Mouse (Mus musculus) MEL (cell line): ENCODE results near the gene Adam10. TPM values are rescaled to one million over a fixed set of nuclear protein-coding genes. Genes with fewer than 3 reads are reported as not detected.

Experiments used
- DNase-seq: peaks from one replicate; pipeline ENCODE4 v3.0.0; 2011; ENCODE audit warnings: low read depth, low spot score
- H3K27ac ChIP-seq: 2 replicates; pipeline ENCODE4 v1.5.1; 2012; ENCODE audit warnings: low read depth, mild to moderate bottlenecking, control low read depth, low read length, moderate library complexity; ENCODE audit not compliant: control insufficient read depth
- H3K27me3 ChIP-seq, 2 experiments: fragments of 150-350 bp in 1 of 2; sonication (generic) in 1 of 2; 2 replicates each; pipeline ENCODE4 v1.6.1; 2012; ENCODE audit warnings: low read length in 2 of 2, mild to moderate bottlenecking in 2 of 2, improper control_type of control experiment in 1 of 2, moderate library complexity in 1 of 2; ENCODE audit not compliant: insufficient read depth in 2 of 2, control insufficient read depth in 1 of 2
- H3K36me3 ChIP-seq, 2 experiments: 2 replicates each; pipeline ENCODE4 v1.6.1; 2012 to 2014; ENCODE audit warnings: low read length in 2 of 2, improper control_type of control experiment in 1 of 2, inconsistent platforms in 1 of 2, mild to moderate bottlenecking in 1 of 2; ENCODE audit not compliant: insufficient read depth in 2 of 2, control insufficient read depth in 1 of 2
- H3K4me1 ChIP-seq, 2 experiments: fragments of 150-350 bp in 1 of 2; sonication (generic) in 1 of 2; 2 replicates each; pipeline ENCODE4 v1.6.1; 2012; ENCODE audit warnings: low read length in 2 of 2, improper control_type of control experiment in 1 of 2, mild to moderate bottlenecking in 1 of 2; ENCODE audit not compliant: insufficient read depth in 2 of 2, control insufficient read depth in 1 of 2
- H3K4me3 ChIP-seq, 2 experiments: fragments of 150-350 bp in 1 of 2; sonication (generic) in 1 of 2; 2 replicates each; pipeline ENCODE4 v1.5.1; 2012; ENCODE audit warnings: low read depth in 2 of 2, low read length in 2 of 2, mild to moderate bottlenecking in 2 of 2, moderate library complexity in 2 of 2, control low read depth in 1 of 2, improper control_type of control experiment in 1 of 2; ENCODE audit not compliant: control insufficient read depth in 1 of 2, insufficient read depth in 1 of 2
- H3K79me2 ChIP-seq: 2 replicates; pipeline ENCODE4 v1.6.1; 2012; ENCODE audit warnings: mild to moderate bottlenecking, low read length, moderate library complexity; ENCODE audit not compliant: control insufficient read depth, poor library complexity, insufficient read depth
- H3K9ac ChIP-seq: 2 replicates; pipeline ENCODE4 v1.6.1; 2012; ENCODE audit warnings: low read depth, mild to moderate bottlenecking, control low read depth, low read length, moderate library complexity; ENCODE audit not compliant: control insufficient read depth, poor library complexity, severe bottlenecking
- H3K9me3 ChIP-seq: fragments of 150-350 bp; sonication (generic); replicated peaks from 2 replicates; pipeline ENCODE4 v1.6.1; 2012; ENCODE audit warnings: mild to moderate bottlenecking, low read length, improper control_type of control experiment, moderate library complexity; ENCODE audit not compliant: insufficient read depth
- CHD1 ChIP-seq: IDR thresholded peaks from 2 replicates; pipeline ENCODE4 v1.6.1; 2012; ENCODE audit warnings: low read depth, mild to moderate bottlenecking, inconsistent platforms, low read length, improper control_type of control experiment
- CTCF ChIP-seq, 3 experiments: IDR thresholded peaks in 2 of 3; conservative IDR thresholded peaks in 1 of 3; 2 replicates each; pipeline ENCODE4 v1.5.1; 2011 to 2012; ENCODE audit warnings: low read length in 3 of 3, low read depth in 2 of 3, mild to moderate bottlenecking in 2 of 3, improper control_type of control experiment in 1 of 3, inconsistent platforms in 1 of 3, mixed read lengths in 1 of 3, moderate library complexity in 1 of 3; ENCODE audit not compliant: control insufficient read depth in 1 of 3, insufficient read depth in 1 of 3, poor library complexity in 1 of 3, severe bottlenecking in 1 of 3
- EP300 ChIP-seq, 2 experiments: IDR thresholded peaks; 2 replicates each; pipeline ENCODE4 v1.6.1; 2011; ENCODE audit warnings: improper control_type of control experiment in 2 of 2, low read length in 2 of 2, low read depth in 1 of 2, mild to moderate bottlenecking in 1 of 2
- ETS1 ChIP-seq: IDR thresholded peaks from 2 replicates; pipeline ENCODE4 v1.6.1; 2012; ENCODE audit warnings: low read depth, mild to moderate bottlenecking, inconsistent platforms, low read length, improper control_type of control experiment, moderate library complexity
- GATA1 ChIP-seq: IDR thresholded peaks from 2 replicates; pipeline ENCODE4 v1.6.1; 2011; ENCODE audit warnings: low read depth, low read length, improper control_type of control experiment
- JUND ChIP-seq: IDR thresholded peaks from 2 replicates; pipeline ENCODE4 v1.6.1; 2011; ENCODE audit warnings: low read depth, mild to moderate bottlenecking, improper control_type of control experiment, low read length
- KAT2A ChIP-seq: conservative IDR thresholded peaks from 2 replicates; pipeline ENCODE4 v1.6.1; 2012; ENCODE audit warnings: low read depth, low read length, improper control_type of control experiment, inconsistent platforms
- MYB ChIP-seq: IDR thresholded peaks from 2 replicates; pipeline ENCODE4 v1.6.1; 2011; ENCODE audit warnings: mild to moderate bottlenecking, low read depth, low read length, improper control_type of control experiment
- MYC ChIP-seq: IDR thresholded peaks from 2 replicates; pipeline ENCODE4 v1.6.1; 2011; ENCODE audit warnings: low read depth, mild to moderate bottlenecking, low read length, improper control_type of control experiment, moderate library complexity
- NELFE ChIP-seq: IDR thresholded peaks from 2 replicates; pipeline ENCODE4 v1.6.1; 2011; ENCODE audit warnings: low read depth, low read length, improper control_type of control experiment
- POLR2A ChIP-seq, 2 experiments: IDR thresholded peaks; 2 replicates each; pipeline ENCODE4 v1.6.1; 2011 to 2012; ENCODE audit warnings: low read length in 2 of 2, mild to moderate bottlenecking in 2 of 2, control low read depth in 1 of 2, improper control_type of control experiment in 1 of 2, low read depth in 1 of 2, moderate library complexity in 1 of 2; ENCODE audit not compliant: control insufficient read depth in 1 of 2, insufficient read depth in 1 of 2, poor library complexity in 1 of 2
- POLR2AphosphoS5 ChIP-seq: IDR thresholded peaks from 2 replicates; pipeline ENCODE4 v1.6.1; 2012; ENCODE audit warnings: low read depth, borderline replicate concordance, mild to moderate bottlenecking, inconsistent platforms, low read length, moderate library complexity, mixed read lengths
- RAD21 ChIP-seq: IDR thresholded peaks from 2 replicates; pipeline ENCODE4 v1.6.1; 2011; ENCODE audit warnings: mild to moderate bottlenecking, low read depth, low read length, improper control_type of control experiment
- SIN3A ChIP-seq: IDR thresholded peaks from 2 replicates; pipeline ENCODE4 v1.6.1; 2012; ENCODE audit warnings: low read length, improper control_type of control experiment, inconsistent platforms
- TAL1 ChIP-seq: IDR thresholded peaks from 2 replicates; pipeline ENCODE4 v1.6.1; 2012; ENCODE audit warnings: mild to moderate bottlenecking, inconsistent platforms, low read length, moderate library complexity, mixed read lengths
- TBP ChIP-seq: IDR thresholded peaks from 2 replicates; pipeline ENCODE4 v1.8.0; 2011; ENCODE audit warnings: low read depth, low read length, improper control_type of control experiment
- TCF12 ChIP-seq: IDR thresholded peaks from 2 replicates; pipeline ENCODE4 v1.6.1; 2014; ENCODE audit warnings: low read depth, mild to moderate bottlenecking, inconsistent platforms, low read length, improper control_type of control experiment, moderate library complexity
- ZKSCAN1 ChIP-seq: IDR thresholded peaks from 2 replicates; pipeline ENCODE4 v1.6.1; 2012; ENCODE audit warnings: low read depth, mild to moderate bottlenecking, inconsistent platforms, low read length, improper control_type of control experiment, moderate library complexity
- ZNF384 ChIP-seq: IDR thresholded peaks from 2 replicates; pipeline ENCODE4 v1.6.1; 2012; ENCODE audit warnings: low read depth, mild to moderate bottlenecking, inconsistent platforms, low read length, improper control_type of control experiment
- polyA plus RNA-seq, 2 experiments: library from polyadenylated mRNA; stranded (reverse) in 1 of 2; unstranded in 1 of 2; fragments of >175 nt in 1 of 2; fragments of >200 nt in 1 of 2; gene quantifications; 2 replicates each; pipeline versions ENCODE4 v1.2.1 to v1.2.4; 2012; ENCODE audit warnings: low replicate concordance in 2 of 2, low read depth in 1 of 2; ENCODE audit not compliant: insufficient read length in 2 of 2, insufficient read depth in 1 of 2, missing spikeins in 1 of 2
- total RNA-seq: library from RNA; depleted of rRNA; stranded (reverse); fragments of 300-350 nt; gene quantifications from 2 replicates; pipeline ENCODE4 v1.2.3, GENCODE M21; 2012

The Adam10 gene
- total and polyA plus RNA-seq, 3 experiments, result 20.3 to 127 (median 52.0) TPM

DNA sequence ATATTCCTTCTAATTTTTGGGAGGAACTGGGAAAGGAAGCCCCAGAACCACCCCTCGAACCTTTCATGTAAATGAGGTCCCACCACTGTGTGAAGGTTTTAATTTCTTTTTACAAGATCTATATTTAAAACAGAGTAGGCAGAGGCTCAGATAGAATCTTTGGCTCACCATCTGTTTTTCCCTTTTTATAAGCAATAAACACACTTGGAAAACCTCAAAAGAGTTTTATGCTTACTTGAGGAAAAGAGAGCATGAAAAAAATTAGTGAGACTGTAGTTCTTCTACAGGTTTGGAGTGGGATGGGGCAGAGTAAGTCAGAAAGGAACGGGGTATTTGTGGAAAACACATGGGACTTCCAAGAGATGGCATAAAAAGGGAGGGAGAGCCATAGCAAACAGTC lies 26.6 kb upstream of the Adam10 start:
- Histone ChIP-seq H3K9me3 (no peaks in the 10 kb centered on the region), H3K27ac (no peak overlapping the region), H3K79me2 (peaks cover 17% of the 10 kb centered on the region), H3K4me1 (peaks cover 4 to 7% of the 10 kb centered on the region in 2 experiments; a peak in 3 of 4 replicates), H3K9ac (no peak overlapping the region), H3K4me3 (no peak overlapping the region), H3K36me3 (peaks cover 0 to 20% of the 10 kb centered on the region in 2 experiments; a peak in 3 of 4 replicates), H3K27me3 (no peaks in the 10 kb centered on the region)
- TF ChIP-seq POLR2AphosphoS5 (no peak), TAL1 (no peak), GATA1 (no peak), ZKSCAN1 (no peak), RAD21 (no peak), ETS1 (no peak), POLR2A (IDR thresholded peaks at IDR 0.05; ENCODE audit: control insufficient read depth in 1 of 2, insufficient read depth in 1 of 2, low read depth in 1 of 2, low read length in 2 of 2, poor library complexity in 1 of 2) (no peak)
- no peak for DNase-seq

DNA sequence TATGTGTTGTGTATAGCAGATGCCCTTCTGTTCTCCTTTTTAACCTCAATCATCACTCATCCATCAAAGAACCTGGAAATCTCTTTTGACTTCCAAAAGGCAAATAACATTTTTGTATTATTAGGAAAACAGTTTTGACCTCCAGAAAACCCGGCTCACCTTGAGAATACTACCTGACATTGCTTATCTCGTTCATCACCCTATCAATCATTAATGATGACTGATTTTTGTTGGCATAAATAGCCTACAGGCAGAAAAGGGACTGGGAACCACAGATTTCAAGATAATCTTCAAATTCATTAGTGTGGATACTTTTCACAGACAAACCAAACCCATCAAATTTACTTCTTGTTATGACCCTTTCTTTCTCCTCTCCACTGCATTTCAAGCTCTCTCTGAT lies 24.9 kb upstream of the Adam10 start:
- H3K4me1 ChIP-seq, result peaks cover 4 to 7% of the 10 kb centered on the region in 2 experiments; a peak in 3 of 4 replicates
- H3K27me3 ChIP-seq, result no peaks in the 10 kb centered on the region
- H3K36me3 ChIP-seq, result peaks cover 0 to 18% of the 10 kb centered on the region in 2 experiments; a peak in 3 of 4 replicates
- no peak for DNase-seq
- peaks cover 17% of the 10 kb centered on the region for H3K79me2 ChIP-seq
- no peak overlapping the region for H3K27ac ChIP-seq
- H3K4me3 ChIP-seq, result no peak overlapping the region
- TF ChIP-seq JUND, result no peak
- TF ChIP-seq NELFE, result no peak
- no peak for TF ChIP-seq POLR2AphosphoS5
- TF ChIP-seq TBP, result no peak
- no peak for TF ChIP-seq ZNF384
- no peak for TF ChIP-seq EP300 (IDR thresholded peaks at IDR 0.05; ENCODE audit: low read depth in 1 of 2, low read length in 2 of 2)
- TF ChIP-seq MYB, result no peak
- no peak for TF ChIP-seq KAT2A
- TF ChIP-seq MYC, result no peak
- no peak for TF ChIP-seq SIN3A
- no peak for TF ChIP-seq RAD21
- no peak for TF ChIP-seq TCF12
- no peak for TF ChIP-seq CHD1
- TF ChIP-seq CTCF (IDR thresholded peaks at IDR 0.05 in 2 of 3, conservative IDR thresholded peaks at IDR 0.05 in 1 of 3; ENCODE audit: control insufficient read depth in 1 of 3, insufficient read depth in 1 of 3, low read depth in 2 of 3, low read length in 3 of 3, poor library complexity in 1 of 3, severe bottlenecking in 1 of 3), result no peak
- TF ChIP-seq GATA1, result no peak
- H3K9ac ChIP-seq, result no peak overlapping the region
- no peaks in the 10 kb centered on the region for H3K9me3 ChIP-seq
